Mouse (Mus musculus) embryonic fibroblast, embryonic 13.5 days (primary cell): ENCODE results near the gene Aldh4a1.

Experiments used
- CTCF ChIP-seq: IDR thresholded peaks from 2 replicates; pipeline ENCODE4 v1.5.1; 2011; ENCODE audit warnings: mild to moderate bottlenecking, control low read depth, low read length, moderate library complexity, borderline replicate concordance; ENCODE audit not compliant: insufficient read depth
- POLR2A ChIP-seq: IDR thresholded peaks from 2 replicates; pipeline ENCODE4 v1.6.1; 2011; ENCODE audit warnings: low read depth, mild to moderate bottlenecking, control low read depth, low read length, moderate library complexity

DNA sequence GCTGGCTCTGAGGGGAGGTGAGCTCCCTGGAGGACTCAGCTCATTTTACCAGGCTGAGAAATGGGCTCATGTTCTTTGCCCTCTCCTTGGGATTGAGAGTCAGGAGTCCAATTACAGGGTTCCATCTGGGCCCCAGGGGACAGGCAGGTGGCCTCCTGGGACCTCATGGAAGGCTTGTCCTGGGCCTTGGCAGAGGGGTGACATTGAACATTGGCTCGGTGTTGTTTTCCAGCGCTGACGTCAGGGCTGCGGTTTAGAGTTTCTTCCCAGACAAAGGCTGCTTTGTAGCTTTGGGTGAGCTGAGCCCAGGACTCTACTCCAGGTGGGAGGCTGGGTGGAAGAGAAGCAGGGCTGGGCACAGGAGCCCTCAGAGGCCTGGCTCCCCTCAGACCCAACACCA, 34.9 kb upstream of the Aldh4a1 start:
- no peak for TF ChIP-seq CTCF
- no peak for TF ChIP-seq POLR2A
